12 mouse cellular contexts compared by ENCODE assay signal in genomic region chr12:40462693-40463235, GRCm38 (mm10). TPM values are rescaled to one million over a fixed set of nuclear protein-coding genes. Genes with fewer than 3 reads are reported as not detected.
A peak's percentile ranks its signal among the peaks of the same experiment; 100 is the strongest.
DNase-seq lines count a peak whose midpoint lies in the region; ATAC-seq lines count a peak whose summit lies in the region.
"Had no signal": no experiment of that assay in that cellular context is flagged by ENCODE, and none has a peak within 500 bp of the region (broad histone marks: within the 10 kb centered on the region; RNA-seq: fewer than 3 reads in every experiment).

No protein-coding gene starts in this region.

- H3K36me3 ChIP-seq in heart, embryonic 13.5 days: no peaks in the 10 kb centered on the region
- no peaks in the 10 kb centered on the region for H3K36me3 ChIP-seq in lung, embryonic 15.5 days
- H3K36me3 ChIP-seq in forebrain, embryonic 14.5 days (ENCODE audit: control insufficient read depth, insufficient read depth, low read length): no peaks in the 10 kb centered on the region
- no peaks in the 10 kb centered on the region for H3K36me3 ChIP-seq in midbrain, embryonic 15.5 days (replicated peaks)

- no peak for DNase-seq in heart, postnatal 14 days
- no peak for DNase-seq in lung, adult 18-20 months
- peak; percentile 28 for DNase-seq in forebrain, embryonic 14.5 days (ENCODE audit: low spot score)
- no peak for DNase-seq in urinary bladder, postnatal 25 days (ENCODE audit: low spot score)
- DNase-seq: thymus, postnatal 36 days had no signal

- H3K4me2 ChIP-seq in heart, embryonic 13.5 days: peak overlapping the region; percentile 30; the same call in 1 of the 2 replicates
- no peak overlapping the region for H3K4me2 ChIP-seq in lung, embryonic 15.5 days
- H3K4me2 ChIP-seq in forebrain, embryonic 14.5 days (ENCODE audit: low read length): no peak overlapping the region
- H3K4me2 ChIP-seq in midbrain, embryonic 15.5 days: peak overlapping the region; percentile 7; the same call in 1 of the 2 replicates

- peak overlapping the region; percentile 25; the same call in 1 of the 2 replicates for H3K27ac ChIP-seq in heart, embryonic 13.5 days (replicated peaks)
- peak overlapping the region; percentile 19; the same call in 1 of the 2 replicates for H3K27ac ChIP-seq in lung, embryonic 15.5 days
- no peak overlapping the region for H3K27ac ChIP-seq in forebrain, embryonic 14.5 days (ENCODE audit: low read depth, low read length)
- H3K27ac ChIP-seq in midbrain, embryonic 15.5 days: peak overlapping the region; percentile 57
- H3K27ac ChIP-seq: macrophage had no signal

- H3K4me1 ChIP-seq in heart, embryonic 13.5 days: peaks cover 44% of the 10 kb centered on the region
- H3K4me1 ChIP-seq in lung, embryonic 15.5 days: peaks cover 30% of the 10 kb centered on the region
- peaks cover 13% of the 10 kb centered on the region for H3K4me1 ChIP-seq in forebrain, embryonic 14.5 days (ENCODE audit: control insufficient read depth, insufficient read depth, low read length)
- H3K4me1 ChIP-seq in midbrain, embryonic 15.5 days: peaks cover 16% of the 10 kb centered on the region

- H3K27me3 ChIP-seq in heart, embryonic 13.5 days (replicated peaks): no peaks in the 10 kb centered on the region
- H3K27me3 ChIP-seq in lung, embryonic 15.5 days: no peaks in the 10 kb centered on the region
- no peaks in the 10 kb centered on the region for H3K27me3 ChIP-seq in forebrain, embryonic 14.5 days (replicated peaks; ENCODE audit: control insufficient read depth, insufficient read depth, low read length)
- H3K27me3 ChIP-seq in midbrain, embryonic 15.5 days (replicated peaks): no peaks in the 10 kb centered on the region

- WGBS in heart, embryonic 13.5 days: 53% methylated on average over 7 of the region's 7 CpGs
- 41% methylated on average over 7 of the region's 7 CpGs for WGBS in lung, embryonic 15.5 days
- 42% methylated on average over 7 of the region's 7 CpGs for WGBS in forebrain, embryonic 14.5 days
- 34% methylated on average over 7 of the region's 7 CpGs for WGBS in midbrain, embryonic 15.5 days

- intact Hi-C loops in heart, postnatal 14 days (cut with DNase I): no loop called here

- no peak for ATAC-seq in heart, embryonic 13.5 days (ENCODE audit: extremely low read depth, insufficient number of reproducible peaks, low FRiP score, low TSS enrichment)
- no peak for ATAC-seq in lung, embryonic 15.5 days (ENCODE audit: borderline replicate concordance, extremely low read depth, low FRiP score, low TSS enrichment)
- no peak for ATAC-seq in forebrain, embryonic 14.5 days
- no peak for ATAC-seq in midbrain, embryonic 15.5 days (replicated peaks)
- ATAC-seq in granulocyte monocyte progenitor cell, adult 5-6 weeks (replicated peaks; ENCODE audit: poor library complexity, severe bottlenecking): no peak
- ATAC-seq: CD4-positive, CD25-positive, alpha-beta regulatory T cell, adult 4 months had no signal

- H3K4me3 ChIP-seq in heart, embryonic 13.5 days: no peak overlapping the region
- H3K4me3 ChIP-seq in lung, embryonic 15.5 days: no peak overlapping the region
- H3K4me3 ChIP-seq in forebrain, embryonic 14.5 days (ENCODE audit: low read depth, low read length): no peak overlapping the region
- no peak overlapping the region for H3K4me3 ChIP-seq in midbrain, embryonic 15.5 days
- H3K4me3 ChIP-seq: erythroblast, embryonic 14.5 days had no signal

- H3K9me3 ChIP-seq in heart, embryonic 13.5 days: no peaks in the 10 kb centered on the region
- no peaks in the 10 kb centered on the region for H3K9me3 ChIP-seq in lung, embryonic 15.5 days
- no peaks in the 10 kb centered on the region for H3K9me3 ChIP-seq in forebrain, embryonic 14.5 days (replicated peaks; ENCODE audit: control insufficient read depth, low read length)
- no peaks in the 10 kb centered on the region for H3K9me3 ChIP-seq in midbrain, embryonic 15.5 days

- H3K9ac ChIP-seq in heart, embryonic 13.5 days: no peak overlapping the region
- H3K9ac ChIP-seq in lung, embryonic 15.5 days: no peak overlapping the region
- no peak overlapping the region for H3K9ac ChIP-seq in forebrain, embryonic 14.5 days (ENCODE audit: low read length)
- H3K9ac ChIP-seq in midbrain, embryonic 15.5 days: no peak overlapping the region

RNA-seq across cellular contexts. Expression of gene Dock4, which starts 17.0 kb away (rescaled TPM):
- 6.2 and 6.9 TPM in 2 replicates for polyA plus RNA-seq in heart, embryonic 13.5 days (2015; fragmentation: Nextera tagmentation; extraction: Ambion mirVana)
- total RNA-seq in heart, postnatal 14 days (2021): 10 to 100 TPM; 16.4 to 17.2 TPM
- 23.2 and 28.0 TPM in 2 replicates for polyA plus RNA-seq in lung, embryonic 15.5 days (2015; fragmentation: Nextera tagmentation; extraction: Ambion mirVana)
- polyA plus RNA-seq in forebrain, embryonic 14.5 days (2014; fragmentation: Nextera tagmentation; extraction: Ambion mirVana): 9.7 and 16.9 TPM in 2 replicates
- 37.7 and 42.0 TPM in 2 replicates for polyA plus RNA-seq in midbrain, embryonic 15.5 days (2015; fragmentation: Nextera tagmentation; extraction: Ambion mirVana)
- total RNA-seq in granulocyte monocyte progenitor cell, adult 5-6 weeks (2014; fragmentation: Nextera tagmentation): 0.19 and 1.9 TPM in 2 replicates
- 0.57 and 0.99 TPM in 2 replicates for total RNA-seq in granulocyte monocyte progenitor cell, adult 5-6 weeks (2017)

RNA-seq across cellular contexts. Expression of gene Zfp277, which starts 17.1 kb away (rescaled TPM):
- 27.8 and 30.4 TPM in 2 replicates for polyA plus RNA-seq in heart, embryonic 13.5 days (2015; fragmentation: Nextera tagmentation; extraction: Ambion mirVana)
- total RNA-seq in heart, postnatal 14 days (2021): 10 to 100 TPM; 11.7 to 12.6 TPM
- polyA plus RNA-seq in lung, embryonic 15.5 days (2015; fragmentation: Nextera tagmentation; extraction: Ambion mirVana): 41.5 and 43.8 TPM in 2 replicates
- polyA plus RNA-seq in forebrain, embryonic 14.5 days (2014; fragmentation: Nextera tagmentation; extraction: Ambion mirVana): 32.5 and 37.6 TPM in 2 replicates
- 26.6 and 26.9 TPM in 2 replicates for polyA plus RNA-seq in midbrain, embryonic 15.5 days (2015; fragmentation: Nextera tagmentation; extraction: Ambion mirVana)
- 25.7 and 26.9 TPM in 2 replicates for total RNA-seq in granulocyte monocyte progenitor cell, adult 5-6 weeks (2014; fragmentation: Nextera tagmentation)
- total RNA-seq in granulocyte monocyte progenitor cell, adult 5-6 weeks (2017): 27.5 and 37.7 TPM in 2 replicates

Comparison
In these comparisons a context has a peak if more than half of its experiments do, and no peak if none do; other contexts are left out.
1. H3K4me2 ChIP-seq: peak in heart, embryonic 13.5 days (single experiment) and midbrain, embryonic 15.5 days (single experiment); none in lung, embryonic 15.5 days (single experiment) and forebrain, embryonic 14.5 days (single experiment).